Mouse (Mus musculus) right cerebral cortex, adult 2 months (tissue): ENCODE results near the gene Fcna.

ENCODE experiments used
- DNase-seq, 2 experiments: peaks; one replicate each; pipeline ENCODE4 v3.0.0; 2021 to 2022; ENCODE audit warnings: low spot score in 2 of 2

Gene Fcna

GRCm38 (mm10) chr2:25577951-25578795, 49.7 kb downstream of the Fcna start:
- DNase-seq: no peak

GRCm38 (mm10) chr2:25576965-25577891, 50.6 kb downstream of the Fcna start:
- peak in 1 of 2 experiments; percentile 43 for DNase-seq

GRCm38 (mm10) chr2:25576028-25576850, 51.6 kb downstream of the Fcna start:
- peak; percentile 58 to 62 for DNase-seq

- peak; percentile 52 for DNase-seq
These were observed 52.3 kb downstream of the Fcna start for GRCm38 (mm10) chr2:25575432-25576027.
